Mouse (Mus musculus) frontal cortex, adult 2 months (tissue): ENCODE results near the gene Gm11992. TPM values are rescaled to one million over a fixed set of nuclear protein-coding genes. Genes with fewer than 3 reads are reported as not detected.
A peak's percentile ranks its signal among the peaks of the same experiment; 100 is the strongest.

Source experiments
- DNase-seq, 2 experiments: peaks; one replicate each; pipeline ENCODE4 v3.0.0; 2022; ENCODE audit warnings: low spot score in 1 of 2; ENCODE audit errors: extremely low spot score in 1 of 2
- polyA plus RNA-seq: library from polyadenylated mRNA; depleted of rRNA; stranded (reverse); fragments of >200 nt; gene quantifications from 2 replicates; pipeline ENCODE4 v1.2.3, GENCODE M21; 2012; rRNA removed

Gene Gm11992
- polyA plus RNA-seq, 1 experiment: 1.1 TPM

GRCm38 (mm10) chr11:9115367-9116120, 67.2 kb downstream of the Gm11992 start:
- no peak for DNase-seq

DNA sequence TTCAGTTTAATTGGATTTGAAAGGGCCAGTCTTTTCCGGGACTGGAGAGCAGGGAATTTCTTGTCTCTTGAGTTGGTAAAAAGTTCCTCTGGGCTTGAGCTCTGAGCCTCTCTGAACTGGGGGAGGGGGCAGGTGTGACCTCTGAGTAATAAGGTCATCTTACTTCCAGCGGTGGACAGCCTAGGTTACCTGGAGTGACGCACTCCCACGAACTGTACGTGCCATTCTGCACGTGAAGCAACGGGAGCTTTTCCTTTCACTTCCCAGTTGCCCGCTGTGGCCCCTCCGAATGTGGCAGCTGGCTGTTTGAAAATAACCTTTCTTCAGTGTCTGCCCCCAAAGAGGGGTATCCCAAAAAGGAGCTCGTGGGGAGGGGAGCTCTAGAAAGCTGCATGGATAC, 67.7 kb downstream of the Gm11992 start:
- DNase-seq: no peak

- DNase-seq: no peak
Measured at GRCm38 (mm10) chr11:9116916-9117315, 68.5 kb downstream of the Gm11992 start.

- DNase-seq: peak in 1 of 2 experiments; percentile 31
Measured at GRCm38 (mm10) chr11:9117358-9118049, 69.1 kb downstream of the Gm11992 start.

DNA sequence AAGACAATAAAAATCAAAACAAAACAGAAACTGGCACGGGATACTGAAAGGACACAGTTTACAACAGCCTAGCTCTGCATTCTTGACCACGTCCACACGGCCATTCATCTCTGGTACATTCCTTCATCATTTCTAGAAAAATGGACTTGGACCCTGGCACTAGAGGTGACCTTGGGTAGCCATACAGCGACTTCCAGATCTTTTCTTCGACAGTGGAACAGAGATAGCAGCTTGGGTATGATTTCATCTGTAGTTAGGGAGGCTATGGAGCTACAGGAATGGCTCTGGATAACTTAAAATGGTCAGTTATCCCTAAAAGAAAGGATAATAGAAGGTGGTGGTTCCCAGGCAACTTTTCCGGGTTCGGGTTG, 69.6 kb downstream of the Gm11992 start, which contains the start of gene Upp1:
Gene Upp1, plus strand, starts transcription at position 54 of the 371 bp plus-strand sequence.
- no peak for DNase-seq

DNA sequence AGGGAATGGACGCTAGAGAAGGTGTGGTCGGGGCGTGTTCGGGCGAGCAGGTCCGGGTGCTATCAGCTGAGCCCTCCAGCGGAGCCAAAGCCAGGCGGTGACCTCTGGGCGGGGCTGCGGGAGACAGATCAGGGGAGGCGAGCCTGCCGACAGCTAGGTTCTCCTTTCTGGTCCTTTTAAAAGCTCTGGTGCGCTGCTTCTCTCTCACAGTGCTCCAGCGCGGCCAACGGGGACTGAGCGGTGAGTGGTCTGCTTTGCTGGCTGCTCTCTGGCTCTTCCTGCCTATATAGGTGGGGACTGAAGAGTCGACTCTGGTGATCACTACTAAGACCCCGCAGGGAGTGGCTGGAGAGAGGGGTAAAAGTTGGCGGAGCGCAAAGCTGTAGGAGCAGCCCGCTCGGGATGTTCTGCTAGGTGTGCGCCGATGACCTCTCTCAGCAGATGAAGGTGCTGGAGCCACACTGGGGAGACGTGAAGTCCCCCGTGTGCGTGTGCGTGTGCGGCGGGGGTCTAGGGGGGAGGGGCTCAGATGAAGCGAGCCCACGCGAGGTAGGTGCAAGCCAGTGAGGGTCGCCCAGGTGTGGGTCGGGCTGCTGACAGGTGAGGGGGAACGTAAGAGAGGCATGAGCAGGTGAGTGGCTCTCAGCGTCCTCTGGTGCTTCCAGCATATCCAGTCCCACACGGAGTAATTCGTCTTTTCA, 70.2 kb downstream of the Gm11992 start:
- DNase-seq: no peak

Other genes starting within 250 kb of the Gm11992 start
- 0.06 and 0.08 TPM in 2 replicates for gene Pkd1l1, start 75.3 kb upstream of the Gm11992 start, polyA plus RNA-seq
- 12.0 TPM in 2 replicates for gene Hus1, start 37.4 kb upstream of the Gm11992 start, polyA plus RNA-seq
- 0.12 and 0.15 TPM in 2 replicates for gene Sun3, start 397 bp downstream of the Gm11992 start, polyA plus RNA-seq
- 5.9 and 8.4 TPM in 2 replicates for gene Upp1, start 69.5 kb downstream of the Gm11992 start, polyA plus RNA-seq
- gene Abca13, start 143.3 kb downstream of the Gm11992 start, polyA plus RNA-seq: 0.02 and 0.04 TPM in 2 replicates